Mouse (Mus musculus): Measurements from ENCODE around the gene Wdfy1.

Wdfy1 gene
- long read RNA-seq, experiment 1, full-length matches to known transcripts: 5 of 15 reads
- long read RNA-seq, experiment 1, partial matches to known transcripts: 0 of 15 reads
- long read RNA-seq, experiment 1, other reads (novel, unspliced or antisense): 10 of 15 reads
- long read RNA-seq, experiment 2, partial matches to known transcripts: 1 of 17 reads
- long read RNA-seq, experiment 2, other reads (novel, unspliced or antisense): 14 of 17 reads

DNA sequence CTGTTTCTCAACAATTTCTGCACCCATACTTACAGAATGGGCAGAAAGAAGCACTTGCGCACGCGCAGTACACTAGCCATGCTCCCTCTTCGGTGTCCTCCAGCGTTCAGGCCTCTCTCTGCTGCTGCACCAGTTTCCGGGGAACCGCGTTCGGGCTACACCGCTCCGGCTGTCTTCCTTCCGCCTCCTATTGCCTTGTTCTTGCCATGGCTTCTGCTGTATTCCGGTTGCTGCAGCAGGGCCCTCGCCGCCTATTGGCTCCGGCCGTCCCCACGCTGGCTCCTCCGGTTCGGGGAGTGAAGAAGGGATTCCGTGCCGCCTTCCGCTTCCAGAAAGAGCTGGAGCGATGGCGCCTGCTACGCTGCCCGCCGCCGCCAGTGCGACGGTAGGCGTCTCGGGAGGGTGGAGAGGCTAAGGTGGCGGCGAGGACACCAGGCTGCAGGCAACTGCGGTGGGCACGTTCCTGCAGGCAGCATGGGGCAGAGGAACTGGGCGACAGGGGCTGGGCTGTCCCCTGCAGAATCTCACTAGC is at the start of gene Wdfy1, which contains the start of gene Mrpl44:
TSS of gene Wdfy1 (minus strand) at position 217 of the 532 bp plus-strand sequence.
TSS of gene Mrpl44 (plus strand) at position 92 of the 532 bp plus-strand sequence.
- intact Hi-C loops (cut with DNase I): no loop called here

GRCm38 (mm10) chr1:79823951-79824633 is 48.1 kb upstream of the Wdfy1 start:
- intact Hi-C loops (cut with DNase I): no loop called here

DNA sequence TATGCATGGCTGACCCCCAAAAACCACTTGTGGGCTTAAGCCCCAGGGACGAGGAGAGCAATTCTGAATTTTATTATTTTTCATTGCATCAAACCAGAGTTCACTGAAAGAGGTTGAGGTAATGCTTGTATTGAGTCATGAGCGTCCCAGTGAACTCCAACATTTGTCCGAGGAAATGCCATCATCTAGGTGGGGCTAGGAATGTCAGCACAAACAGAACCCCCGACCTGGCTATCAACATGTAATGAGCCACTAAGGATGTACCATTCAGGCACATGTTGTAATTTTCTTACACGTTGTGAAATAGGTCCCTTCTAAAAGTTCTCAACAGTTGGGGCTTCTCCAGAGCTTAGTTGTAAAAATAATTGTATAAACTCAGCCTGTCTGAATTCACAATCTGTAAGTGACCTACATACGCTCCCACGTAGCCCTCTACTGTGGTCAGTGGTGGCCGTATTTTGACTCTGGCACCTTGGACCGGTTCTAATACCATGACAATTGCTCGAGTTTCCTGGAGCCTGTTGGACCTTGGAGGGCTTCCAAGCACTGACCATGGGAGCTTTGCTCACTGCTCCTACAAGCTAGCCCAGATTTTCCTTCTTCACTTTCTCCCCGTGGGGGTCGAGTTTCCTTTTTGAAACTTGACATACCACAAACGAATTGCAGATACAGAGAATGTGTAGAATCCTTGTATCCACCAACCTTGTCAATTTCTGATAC is 47.0 kb upstream of the Wdfy1 start:
- intact Hi-C loops (cut with DNase I): no loop called here

DNA sequence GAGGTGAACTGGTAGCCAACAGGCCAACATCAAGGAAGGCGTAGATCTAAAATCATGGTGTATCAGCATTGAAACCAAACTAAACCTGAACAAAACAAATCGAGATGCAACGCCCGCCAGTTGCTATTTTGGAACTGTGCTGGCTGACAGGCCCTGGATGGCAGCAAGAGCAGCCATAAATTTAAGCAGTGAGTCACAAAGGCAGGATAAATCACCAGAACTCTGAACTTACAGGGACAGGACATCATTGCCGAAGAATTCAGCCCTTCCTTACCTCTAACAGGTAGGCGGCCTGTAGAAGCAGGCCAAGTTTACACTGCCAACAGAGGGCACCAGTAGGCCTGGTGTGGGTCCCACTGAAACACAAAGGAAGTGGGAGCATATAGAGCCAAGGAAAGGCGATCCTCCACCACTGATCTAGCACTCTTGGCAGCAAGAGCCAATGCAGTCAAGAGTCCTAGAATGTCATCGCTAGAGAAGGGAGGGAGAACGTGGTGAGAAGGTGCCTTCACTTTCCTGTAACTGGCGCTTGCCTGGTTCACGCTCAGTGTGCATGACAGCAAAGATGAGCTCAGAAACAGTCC is 43.4 kb upstream of the Wdfy1 start:
- intact Hi-C loops (cut with DNase I): no loop called here

GRCm38 (mm10) chr1:79815446-79815845 is 39.5 kb upstream of the Wdfy1 start:
- intact Hi-C loops (cut with DNase I): no loop called here

DNA sequence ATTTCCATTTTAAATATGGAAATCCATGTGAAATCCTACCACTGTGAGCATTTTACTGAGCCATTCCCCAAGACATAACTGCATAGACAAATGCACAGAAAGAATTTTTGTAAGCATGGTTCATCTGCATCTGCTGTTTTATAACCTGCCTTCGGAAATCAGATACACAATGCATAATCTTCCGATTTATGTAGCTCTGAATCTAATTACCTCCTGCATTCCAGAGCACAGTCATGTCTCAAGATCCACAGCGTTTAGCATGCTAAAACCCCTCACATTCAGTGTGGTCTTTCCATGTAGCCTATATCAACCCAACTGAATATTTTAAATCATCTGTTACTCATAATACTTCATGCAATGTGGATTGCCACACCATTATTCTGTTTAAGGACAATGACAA is 33.5 kb upstream of the Wdfy1 start:
- intact Hi-C loops (cut with DNase I): loop anchor here (10.0 kb wide), 1 partner anchor 515 kb away; no protein-coding TSS in a partner anchor

GRCm38 (mm10) chr1:79806865-79807264 is 30.9 kb upstream of the Wdfy1 start:
- intact Hi-C loops (cut with DNase I): loop anchor here (10.0 kb wide), 1 partner anchor 512 kb away; no protein-coding TSS in a partner anchor

DNA sequence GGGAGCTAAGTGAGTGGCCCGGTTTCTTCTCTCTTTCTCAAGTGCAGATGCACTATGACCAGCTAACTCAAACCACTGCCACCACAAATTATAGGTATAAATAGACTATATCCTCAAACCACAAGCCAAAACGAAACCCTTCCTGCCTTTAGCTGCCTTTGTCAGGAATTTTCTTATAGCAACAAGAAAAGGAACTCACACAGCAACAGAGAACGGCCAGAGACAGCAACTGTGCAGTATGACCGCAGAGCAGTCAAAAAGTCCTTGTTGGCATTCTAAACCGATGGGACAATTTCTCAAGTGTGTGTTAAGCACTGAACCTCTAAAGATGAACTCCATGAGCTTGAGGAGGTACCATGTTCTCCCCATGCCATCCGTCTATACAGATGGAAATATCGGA is 27.7 kb upstream of the Wdfy1 start:
- intact Hi-C loops (cut with DNase I): loop anchor here (5.0 to 10.0 kb wide), 2 partner anchors 294 to 509 kb away; no protein-coding TSS in a partner anchor

DNA sequence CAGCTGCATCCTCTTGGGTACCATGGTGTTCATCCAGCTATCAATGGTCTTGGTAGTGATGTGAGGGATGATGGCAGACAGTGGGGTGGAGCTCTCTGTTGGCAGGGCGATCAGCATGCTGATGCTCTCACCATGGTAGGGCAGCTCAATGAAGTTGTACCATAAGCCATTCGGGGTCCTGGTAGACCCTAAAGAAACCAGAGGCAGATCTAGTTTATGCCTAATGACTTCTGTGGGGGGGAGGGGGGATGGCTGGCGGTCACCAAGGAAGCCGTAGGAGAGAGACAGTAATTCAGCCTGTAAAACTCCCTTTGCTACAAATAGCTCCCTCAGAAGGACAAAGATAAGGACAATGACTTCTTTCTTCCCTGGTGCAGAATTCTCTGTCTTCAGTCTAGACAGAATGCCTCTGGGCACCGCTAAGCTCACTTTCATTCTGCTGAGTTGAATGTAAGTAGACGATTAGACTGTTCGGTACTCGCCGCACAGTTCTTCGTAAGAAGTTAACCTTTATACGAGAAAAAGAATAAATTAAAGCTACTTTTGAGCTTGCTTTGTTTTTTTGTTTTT is 27.0 kb upstream of the Wdfy1 start:
- intact Hi-C loops (cut with DNase I): loop anchor here (5.0 to 10.0 kb wide), 2 partner anchors 294 to 508 kb away; no protein-coding TSS in a partner anchor

- intact Hi-C loops (cut with DNase I): no loop called here
Observed at GRCm38 (mm10) chr1:79797084-79797483, 21.1 kb upstream of the Wdfy1 start.

- intact Hi-C loops (cut with DNase I): loop anchor here (2.0 to 5.0 kb wide), 2 partner anchors 318 to 391 kb away; no protein-coding TSS in a partner anchor
Observed at GRCm38 (mm10) chr1:79786267-79786927, 10.5 kb upstream of the Wdfy1 start.

GRCm38 (mm10) chr1:79782433-79782832 is 6.5 kb upstream of the Wdfy1 start:
- intact Hi-C loops (cut with DNase I): loop anchor here (5.0 kb wide), 1 partner anchor 85 kb away; no protein-coding TSS in a partner anchor

GRCm38 (mm10) chr1:79778011-79778410 is 2.1 kb upstream of the Wdfy1 start:
- intact Hi-C loops (cut with DNase I): no loop called here

DNA sequence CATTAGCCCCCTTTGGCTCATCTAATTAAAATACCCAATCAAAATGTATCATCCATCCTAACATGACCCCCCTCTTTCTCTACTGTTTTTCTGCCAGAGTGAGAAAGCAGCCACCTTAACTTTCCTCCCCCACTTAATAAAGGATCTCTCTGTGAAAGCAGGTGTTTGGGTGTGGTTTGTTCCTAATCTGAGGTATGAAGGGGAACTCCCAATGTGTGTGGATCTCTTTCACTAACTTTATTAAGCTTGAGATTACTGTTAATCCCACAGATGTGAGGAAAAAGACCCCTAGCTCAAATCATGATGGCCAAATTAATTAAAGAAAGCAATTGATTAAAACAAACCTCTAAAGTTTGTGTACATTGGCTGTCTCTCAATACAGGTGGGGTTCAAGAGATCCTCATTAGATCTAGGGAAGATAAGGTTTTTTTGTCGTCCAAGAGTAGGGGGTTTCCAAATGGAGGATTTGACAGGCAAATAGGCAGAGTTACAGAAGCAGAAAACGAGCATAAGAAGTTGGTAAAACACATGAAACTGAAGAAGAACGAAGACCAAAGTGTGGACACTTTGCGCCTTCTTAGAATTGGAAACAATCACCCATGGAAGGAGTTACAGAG is 1.7 kb downstream of the Wdfy1 start:
- intact Hi-C loops (cut with DNase I): no loop called here

GRCm38 (mm10) chr1:79768231-79768630 is 7.7 kb downstream of the Wdfy1 start:
- intact Hi-C loops (cut with DNase I): no loop called here

DNA sequence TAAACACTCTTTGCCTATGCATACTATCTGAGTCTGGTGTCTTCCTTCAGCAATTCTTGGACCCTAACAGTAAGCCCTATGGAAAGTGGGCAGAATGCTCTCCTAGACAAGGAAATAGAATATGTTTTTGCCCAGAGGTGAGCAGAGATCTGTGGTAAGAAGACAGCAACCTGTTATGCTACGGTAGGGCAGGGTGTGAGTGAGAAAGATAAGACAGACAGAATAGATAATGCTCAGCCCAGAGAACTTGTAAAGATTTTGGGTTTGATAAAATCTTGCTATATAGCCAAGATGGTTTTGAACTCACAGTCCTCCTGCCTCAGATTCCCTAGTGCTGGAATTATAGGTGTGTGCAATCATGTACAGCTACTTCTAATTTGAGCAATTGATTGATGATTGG is 11.5 kb downstream of the Wdfy1 start:
- intact Hi-C loops (cut with DNase I): no loop called here

GRCm38 (mm10) chr1:79764031-79764430 is 11.9 kb downstream of the Wdfy1 start:
- intact Hi-C loops (cut with DNase I): no loop called here

DNA sequence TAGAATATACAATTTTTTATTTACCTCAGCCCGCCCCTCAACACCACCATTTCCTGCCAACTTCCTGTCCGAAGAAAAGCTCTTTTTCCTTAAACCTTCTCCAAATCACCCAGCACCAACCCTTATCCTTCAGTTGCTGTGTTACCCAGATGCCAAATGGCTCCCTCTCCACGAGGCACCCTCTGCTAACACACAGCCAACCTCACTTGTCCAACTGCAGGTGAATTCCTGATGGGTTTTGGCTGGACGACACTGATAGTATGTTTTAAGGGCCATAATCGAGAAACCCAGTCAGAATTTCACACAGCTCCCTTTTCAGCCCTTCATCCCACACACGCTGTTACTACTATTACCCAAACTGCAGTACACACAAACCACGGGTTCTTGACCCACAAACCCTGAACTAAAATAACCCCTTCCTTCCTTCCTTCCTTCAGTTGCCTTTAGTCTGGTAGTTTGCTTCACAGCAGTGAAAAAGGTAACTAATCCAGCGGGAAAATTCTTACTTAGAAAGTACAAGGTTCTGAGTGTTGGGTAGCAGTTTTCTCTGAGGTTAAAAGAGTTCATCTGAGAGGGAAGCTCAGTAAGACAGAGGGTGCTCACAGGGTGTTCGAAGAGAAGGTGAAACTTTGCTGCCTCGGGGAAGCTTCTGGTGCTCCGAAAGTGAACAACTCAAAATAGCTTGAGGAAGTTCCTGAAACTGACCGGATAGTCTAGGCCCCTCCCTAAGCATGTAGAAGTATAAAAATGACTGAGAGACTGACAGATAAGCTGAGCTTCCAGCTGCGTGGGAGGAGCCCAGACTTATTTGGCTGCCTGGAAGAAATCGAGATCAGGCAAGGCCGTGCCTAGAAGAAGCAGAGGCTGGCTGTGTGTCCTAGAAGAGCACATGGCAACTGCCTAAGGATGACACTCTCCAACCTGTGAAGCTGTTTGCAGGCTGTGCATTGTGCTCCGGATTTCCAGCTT is 13.4 kb downstream of the Wdfy1 start:
- intact Hi-C loops (cut with DNase I): no loop called here

GRCm38 (mm10) chr1:79761917-79762271 is 14.0 kb downstream of the Wdfy1 start:
- intact Hi-C loops (cut with DNase I): no loop called here

All from adrenal gland (tissue).